12 mouse cellular contexts compared by ENCODE assay signal in genomic region chr6:17655080-17655479, GRCm38 (mm10).
"Had no signal": no experiment of that assay in that cellular context is flagged by ENCODE, and none has a peak within 500 bp of the region (broad histone marks: within the 10 kb centered on the region; RNA-seq: fewer than 3 reads in every experiment).

No protein-coding gene starts in this region.

- H3K4me1 ChIP-seq: limb, embryonic 13.5 days; midbrain, embryonic 13.5 days had no signal

- H3K27me3 ChIP-seq: limb, embryonic 13.5 days; midbrain, embryonic 13.5 days had no signal

- H3K9ac ChIP-seq: limb, embryonic 13.5 days; liver, embryonic 14.5 days; midbrain, embryonic 13.5 days had no signal

- H3K9me3 ChIP-seq: limb, embryonic 13.5 days; midbrain, embryonic 13.5 days had no signal

- DNase-seq: kidney, adult 9 months; kidney, postnatal 36 days; left cerebral cortex, postnatal 4 days; lung, adult 18-20 months; lung, postnatal 10 days; lung, postnatal 4 days; right cerebral cortex, postnatal 14 days had no signal

- H3K27ac ChIP-seq: kidney, postnatal 0 days; limb, embryonic 13.5 days; liver, embryonic 14.5 days; midbrain, embryonic 13.5 days; stomach, postnatal 0 days had no signal

- ATAC-seq: midbrain, embryonic 13.5 days had no signal

- H3K4me2 ChIP-seq: limb, embryonic 13.5 days; midbrain, embryonic 13.5 days had no signal

- H3K4me3 ChIP-seq: limb, embryonic 13.5 days; midbrain, embryonic 13.5 days had no signal
